Mouse (Mus musculus) kidney, adult 2 months (tissue): ENCODE results near the gene Map3k6.

Experiments used
- CTCF ChIP-seq: fragments of 200-500 bp; conservative IDR thresholded peaks from 2 replicates; pipeline ENCODE4 v1.5.1; 2011; ENCODE audit warnings: low read depth, mild to moderate bottlenecking, control low read depth, low read length, moderate library complexity, mixed read lengths; ENCODE audit not compliant: insufficient read depth, insufficient read length
- POLR2A ChIP-seq: fragments of 200-500 bp; IDR thresholded peaks from one replicate; pipeline ENCODE4 v1.6.1; 2011; ENCODE audit warnings: low read depth, low read length, control low read depth

GRCm38 (mm10) chr4:133266248-133266880, 25.7 kb downstream of the Map3k6 start:
- TF ChIP-seq CTCF (no peak), POLR2A (no peak)
